Mouse (Mus musculus) neutrophil, adult 5-6 weeks (primary cell): ENCODE results near the gene Nod2. TPM values are rescaled to one million over a fixed set of nuclear protein-coding genes. Genes with fewer than 3 reads are reported as not detected.
A peak's percentile ranks its signal among the peaks of the same experiment; 100 is the strongest.

Source experiments
- ATAC-seq: fragments of 151-379, 151-347 bp; 2 replicates; pipeline ENCODE4 v1.8.0; 2017; ENCODE audit warnings: mild to moderate bottlenecking, moderate TSS enrichment; ENCODE audit not compliant: insufficient number of reproducible peaks, poor library complexity, low FRiP score, severe bottlenecking; ENCODE audit errors: extremely low read depth
- total RNA-seq: library from RNA; stranded (forward); fragments of 200-1000 nt; gene quantifications from 2 replicates; pipeline ENCODE4 v1.2.3, GENCODE M21; 2017

Gene Nod2
- total RNA-seq, 1 experiment from 2014 or later, result 7.9 TPM

GRCm38 (mm10) chr8:88628001-88628774 lies 18.9 kb upstream of the Nod2 start:
- no peak for ATAC-seq

GRCm38 (mm10) chr8:88630225-88630624 lies 16.9 kb upstream of the Nod2 start:
- no peak for ATAC-seq

- no peak for ATAC-seq
These were observed 16.0 kb upstream of the Nod2 start for GRCm38 (mm10) chr8:88631081-88631480.

- peak; percentile 55 for ATAC-seq
These were observed 13.8 kb upstream of the Nod2 start for GRCm38 (mm10) chr8:88633343-88633765.

GRCm38 (mm10) chr8:88635474-88636397 lies 11.4 kb upstream of the Nod2 start, which contains the start of gene Snx20:
Gene Snx20 (minus strand): TSS chr8:88636128.
- ATAC-seq, result peak; percentile 74

GRCm38 (mm10) chr8:88637092-88638000 lies 9.8 kb upstream of the Nod2 start:
- ATAC-seq, result peak; percentile 66

- ATAC-seq, result no peak
These were observed 8.2 kb upstream of the Nod2 start for GRCm38 (mm10) chr8:88638908-88639307.

GRCm38 (mm10) chr8:88642734-88643564 lies 4.2 kb upstream of the Nod2 start:
- ATAC-seq, result no peak

GRCm38 (mm10) chr8:88648322-88648721 lies 1.2 kb downstream of the Nod2 start:
- no peak for ATAC-seq

GRCm38 (mm10) chr8:88650016-88650708 lies 3.0 kb downstream of the Nod2 start:
- no peak for ATAC-seq

- ATAC-seq, result peak; percentile 38
These were observed 4.0 kb downstream of the Nod2 start for GRCm38 (mm10) chr8:88651122-88651521.

GRCm38 (mm10) chr8:88655334-88655733 lies 8.2 kb downstream of the Nod2 start:
- ATAC-seq, result no peak

- ATAC-seq, result no peak
These were observed 12.8 kb downstream of the Nod2 start for GRCm38 (mm10) chr8:88659873-88660272.

- ATAC-seq, result peak; percentile 93
These were observed 15.3 kb downstream of the Nod2 start for GRCm38 (mm10) chr8:88662401-88662821.

- ATAC-seq, result no peak
These were observed 17.0 kb downstream of the Nod2 start for GRCm38 (mm10) chr8:88664121-88664520.

GRCm38 (mm10) chr8:88664947-88665346 lies 17.8 kb downstream of the Nod2 start:
- ATAC-seq, result no peak

- peak; percentile 36; the same call in 1 of the 2 replicates for ATAC-seq
These were observed 19.3 kb downstream of the Nod2 start for GRCm38 (mm10) chr8:88666435-88666834.
